Mouse (Mus musculus) kidney, embryonic 14.5 days (tissue): ENCODE measurements around the gene Nvl. TPM values are rescaled to one million over a fixed set of nuclear protein-coding genes. Genes with fewer than 3 reads are reported as not detected.

Experiments used
- ATAC-seq: fragments of 200-750 bp; cut with Nextera tagmentation; 2 replicates; pipeline ENCODE4 v1.8.0; 2017; ENCODE audit warnings: moderate number of reproducible peaks, mild to moderate bottlenecking, moderate TSS enrichment, moderate library complexity; ENCODE audit not compliant: low FRiP score, low TSS enrichment
- H3K27ac ChIP-seq: fragments of 300-500 bp; sonication (generic); 2 replicates; pipeline ENCODE4 v1.5.1; 2014; ENCODE audit warnings: low read depth, mild to moderate bottlenecking, low read length, moderate library complexity, mixed read lengths
- H3K27me3 ChIP-seq: fragments of 300-500 bp; sonication (generic); 2 replicates; pipeline ENCODE4 v1.6.1; 2014; ENCODE audit warnings: mild to moderate bottlenecking, low read length; ENCODE audit not compliant: control insufficient read depth, insufficient read depth
- H3K36me3 ChIP-seq: fragments of 300-500 bp; sonication (generic); 2 replicates; pipeline ENCODE4 v1.6.1; 2014; ENCODE audit warnings: low read length, mixed read lengths; ENCODE audit not compliant: control insufficient read depth, insufficient read depth
- H3K4me1 ChIP-seq: fragments of 300-500 bp; sonication (generic); 2 replicates; pipeline ENCODE4 v1.6.1; 2014; ENCODE audit warnings: low read length, mixed read lengths; ENCODE audit not compliant: control insufficient read depth, insufficient read depth
- H3K4me2 ChIP-seq: fragments of 300-500 bp; sonication (generic); replicated peaks from 2 replicates; pipeline ENCODE4 v1.6.1; 2014; ENCODE audit warnings: low read depth, mild to moderate bottlenecking, low read length
- H3K4me3 ChIP-seq: fragments of 300-500 bp; sonication (generic); 2 replicates; pipeline ENCODE4 v1.5.1; 2014; ENCODE audit warnings: mild to moderate bottlenecking, low read length
- H3K9ac ChIP-seq: fragments of 300-500 bp; sonication (generic); 2 replicates; pipeline ENCODE4 v1.6.1; 2014; ENCODE audit warnings: low read depth, mild to moderate bottlenecking, low read length, moderate library complexity
- H3K9me3 ChIP-seq: fragments of 300-500 bp; sonication (generic); 2 replicates; pipeline ENCODE4 v1.6.1; 2016; ENCODE audit warnings: low read length; ENCODE audit not compliant: control insufficient read depth
- WGBS: fragments of 180-500 bp; shearing (Covaris S2); extraction: QIAGEN DNeasy Blood & Tissue Kit; methylation state at CpG from one replicate; pipeline ENCODE4 v1.1.7; 2014; 5-methylcytosine and 5-hydroxymethylcytosine counted together
- polyA plus RNA-seq: library from polyadenylated mRNA; unstranded; fragments of >200 nt; fragmentation: Nextera tagmentation; extraction: Ambion mirVana; gene quantifications from 2 replicates; pipeline ENCODE4 v1.2.1, GENCODE M21; 2014

Nvl gene
- polyA plus RNA-seq, 1 experiment from 2014 or later, result 41.1 TPM

DNA sequence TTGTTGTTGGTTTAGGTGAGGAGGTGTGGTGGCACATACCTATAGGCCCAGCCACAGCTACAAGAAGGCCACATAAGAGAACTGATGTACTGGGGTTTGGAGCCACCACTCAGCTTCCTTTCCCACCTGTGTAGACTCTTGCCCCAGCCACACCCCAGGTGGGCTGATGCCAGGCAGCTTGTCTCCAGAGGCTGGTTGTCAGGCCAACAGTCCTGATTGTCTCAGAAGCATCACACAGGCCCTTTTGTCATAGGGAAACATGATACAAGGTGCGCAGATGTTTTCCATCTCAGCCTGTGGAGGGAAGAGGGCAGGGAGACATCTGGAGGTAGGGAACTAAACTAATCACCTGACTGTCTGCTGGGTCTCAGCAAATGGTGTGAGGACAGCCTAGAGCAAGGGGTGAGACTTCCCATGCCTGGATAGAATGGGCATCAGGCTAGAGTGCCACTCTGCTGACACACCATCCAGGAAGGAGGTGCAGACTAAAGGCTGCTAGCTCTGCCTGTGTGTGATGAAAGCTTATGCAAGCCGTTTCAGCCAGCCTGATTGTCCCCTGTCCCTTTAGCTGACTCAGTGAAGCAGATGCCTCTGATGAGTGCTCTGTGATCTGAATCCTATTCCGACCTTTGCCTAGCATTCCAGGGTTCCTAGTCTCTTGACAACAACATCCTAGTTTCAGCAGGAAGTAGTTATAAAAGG, 82.1 kb downstream of the Nvl start:
- no peak for ATAC-seq
- Histone ChIP-seq H3K4me2 (no peak overlapping the region), H3K27ac (no peak overlapping the region), H3K9me3 (no peaks in the 10 kb centered on the region), H3K9ac (no peak overlapping the region), H3K36me3 (no peaks in the 10 kb centered on the region), H3K4me1 (no peaks in the 10 kb centered on the region), H3K27me3 (no peaks in the 10 kb centered on the region), H3K4me3 (no peak overlapping the region)
- WGBS, result 60% methylated on average over 3 of the region's 3 CpGs

DNA sequence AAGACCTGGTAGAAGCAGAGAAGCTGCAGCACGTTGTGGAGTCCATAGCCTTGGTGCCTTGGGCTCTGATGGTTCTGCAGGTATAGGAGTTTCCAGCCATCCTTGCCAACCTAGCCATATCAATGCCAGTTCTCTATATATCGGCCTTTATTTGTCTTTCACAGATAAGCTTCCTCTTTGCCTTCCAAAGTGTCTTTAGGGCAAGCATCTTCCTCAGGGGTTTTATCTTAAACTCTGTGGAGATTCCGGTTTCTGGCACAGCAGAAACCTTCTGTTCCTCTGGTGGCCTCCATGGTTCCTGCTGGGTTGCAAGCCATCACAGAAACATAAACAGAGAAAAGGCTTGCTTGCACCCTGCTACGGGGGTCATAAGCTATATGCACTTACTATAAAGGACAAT, 91.1 kb downstream of the Nvl start:
- H3K4me2 ChIP-seq, result no peak overlapping the region
- H3K4me1 ChIP-seq, result no peaks in the 10 kb centered on the region
- no peak for ATAC-seq
- H3K9ac ChIP-seq, result no peak overlapping the region
- no peak overlapping the region for H3K27ac ChIP-seq
- no peaks in the 10 kb centered on the region for H3K9me3 ChIP-seq
- no peak overlapping the region for H3K4me3 ChIP-seq
- WGBS, result 85% methylated on average over 4 of the region's 4 CpGs
- no peaks in the 10 kb centered on the region for H3K36me3 ChIP-seq
- no peaks in the 10 kb centered on the region for H3K27me3 ChIP-seq

DNA sequence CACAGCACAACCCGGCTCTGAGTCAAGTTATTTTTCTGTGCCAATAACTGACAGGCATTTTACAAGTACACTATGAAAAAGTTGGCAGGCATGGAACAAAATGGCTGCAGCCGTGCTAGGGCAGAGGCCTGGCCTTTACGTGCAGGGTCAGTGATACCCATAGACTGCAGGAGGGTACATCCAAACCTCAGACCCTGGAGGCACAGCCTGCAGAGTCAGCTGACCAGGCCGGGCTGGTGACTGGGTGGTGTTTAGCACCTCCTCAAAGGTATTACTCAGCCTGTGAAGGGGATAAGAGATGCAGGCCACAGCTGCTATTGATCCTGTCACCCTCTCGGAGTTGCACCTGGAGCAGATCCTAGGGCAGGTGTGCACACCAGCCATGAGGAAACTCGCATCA, 93.1 kb downstream of the Nvl start, which contains the start of gene 9130409I23Rik:
TSS of gene 9130409I23Rik (plus strand) at position 301 of the 400 bp plus-strand sequence.
- 83% methylated on average over 6 of the region's 6 CpGs for WGBS

DNA sequence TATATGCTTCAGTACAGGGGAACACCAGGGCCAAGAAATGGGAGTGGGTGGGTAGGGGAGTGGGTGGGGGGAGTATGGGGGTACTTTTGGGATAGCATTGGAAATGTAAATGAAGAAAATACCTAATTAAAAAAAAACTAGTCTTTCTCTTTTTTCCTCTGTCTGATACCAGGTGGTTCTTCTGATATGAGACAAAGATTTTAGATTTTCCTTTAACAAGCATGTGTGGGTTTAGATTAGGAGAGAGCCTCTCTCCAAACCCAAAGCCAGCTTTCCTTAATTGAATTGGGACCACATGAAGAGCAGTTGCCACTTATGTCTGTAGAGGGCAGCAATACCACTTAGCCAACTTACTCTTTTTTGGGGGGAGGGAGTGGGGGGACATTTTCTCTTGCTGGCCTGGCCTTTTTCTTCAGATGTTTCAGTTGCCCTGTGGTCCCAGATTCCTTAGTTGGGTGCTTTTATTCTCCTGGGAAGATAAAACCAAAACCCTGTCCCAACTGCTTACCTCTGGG, 94.6 kb downstream of the Nvl start:
- Histone ChIP-seq H3K4me2 (no peak overlapping the region), H3K36me3 (no peaks in the 10 kb centered on the region), H3K27ac (no peak overlapping the region), H3K4me1 (no peaks in the 10 kb centered on the region), H3K9ac (no peak overlapping the region), H3K9me3 (no peaks in the 10 kb centered on the region), H3K27me3 (no peaks in the 10 kb centered on the region), H3K4me3 (no peak overlapping the region)
- ATAC-seq, result no peak

More for the DNA sequence above, 93.1 kb downstream of the Nvl start, which contains the start of gene 9130409I23Rik:
- Histone ChIP-seq H3K9ac (no peak within 1 kb of the TSS), H3K9me3 (no peaks in the 10 kb centered on the region), H3K27ac (no peak within 1 kb of the TSS), H3K4me2 (no peak within 1 kb of the TSS), H3K36me3 (no peaks in the 10 kb centered on the region), H3K4me1 (no peaks in the 10 kb centered on the region), H3K4me3 (no peak within 1 kb of the TSS), H3K27me3 (no peaks in the 10 kb centered on the region)
- ATAC-seq, result no peak

DNA sequence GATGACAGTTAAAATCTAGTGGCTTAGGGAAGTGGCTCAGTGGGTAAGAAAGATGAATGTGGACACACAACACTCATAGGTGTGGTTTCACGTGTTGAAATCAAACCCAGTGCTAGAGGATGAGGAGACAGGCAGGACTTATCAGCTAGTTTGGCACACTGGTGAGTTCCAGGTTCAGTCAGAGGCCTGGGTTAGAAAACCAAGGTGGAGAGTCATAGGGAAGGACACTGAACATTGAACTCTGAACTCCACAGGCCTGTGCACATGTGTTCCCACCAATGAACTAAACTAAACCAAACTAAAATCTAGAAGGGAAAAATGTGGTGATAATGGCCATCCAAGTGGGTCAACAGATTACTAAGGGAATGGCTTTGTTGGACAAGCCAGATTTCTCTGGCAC, 96.5 kb downstream of the Nvl start:
- H3K9me3 ChIP-seq, result no peaks in the 10 kb centered on the region
- H3K4me1 ChIP-seq, result no peaks in the 10 kb centered on the region
- WGBS, result 56% methylated on average over 1 of the region's 1 CpGs
- H3K27me3 ChIP-seq, result 0 out of 2 replicates have a peak, but pooled peaks cover 3% of the 10 kb centered on the region
- H3K4me3 ChIP-seq, result no peak overlapping the region
- H3K9ac ChIP-seq, result no peak overlapping the region
- H3K27ac ChIP-seq, result no peak overlapping the region
- H3K4me2 ChIP-seq, result no peak overlapping the region
- H3K36me3 ChIP-seq, result no peaks in the 10 kb centered on the region
- no peak for ATAC-seq

DNA sequence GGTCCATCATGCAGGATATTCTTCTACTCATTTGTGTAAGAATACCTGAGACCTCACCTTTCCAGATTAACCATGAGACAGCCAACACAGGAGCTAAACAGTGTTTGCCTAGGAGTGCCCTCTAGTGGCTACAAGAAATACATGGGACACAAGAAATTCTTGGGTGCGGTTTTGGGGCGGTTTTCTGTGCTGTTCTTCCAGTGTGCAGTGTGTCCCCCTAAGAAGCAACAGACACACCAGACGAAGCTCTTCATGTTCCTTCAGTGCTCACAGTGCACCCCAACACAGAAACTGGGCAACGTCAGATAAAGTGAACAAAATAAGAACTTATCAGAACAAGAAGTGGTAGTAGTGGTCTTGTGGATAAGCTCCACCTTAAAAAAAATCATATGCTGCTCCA, 104.4 kb downstream of the Nvl start:
- Histone ChIP-seq H3K4me3 (no peak overlapping the region), H3K4me2 (no peak overlapping the region), H3K9me3 (no peaks in the 10 kb centered on the region), H3K27ac (no peak overlapping the region), H3K4me1 (no peaks in the 10 kb centered on the region), H3K9ac (no peak overlapping the region), H3K27me3 (0 out of 2 replicates have a peak, but pooled peaks cover 3% of the 10 kb centered on the region), H3K36me3 (no peaks in the 10 kb centered on the region)
- ATAC-seq, result no peak
- 8% methylated on average over 4 of the region's 4 CpGs for WGBS

DNA sequence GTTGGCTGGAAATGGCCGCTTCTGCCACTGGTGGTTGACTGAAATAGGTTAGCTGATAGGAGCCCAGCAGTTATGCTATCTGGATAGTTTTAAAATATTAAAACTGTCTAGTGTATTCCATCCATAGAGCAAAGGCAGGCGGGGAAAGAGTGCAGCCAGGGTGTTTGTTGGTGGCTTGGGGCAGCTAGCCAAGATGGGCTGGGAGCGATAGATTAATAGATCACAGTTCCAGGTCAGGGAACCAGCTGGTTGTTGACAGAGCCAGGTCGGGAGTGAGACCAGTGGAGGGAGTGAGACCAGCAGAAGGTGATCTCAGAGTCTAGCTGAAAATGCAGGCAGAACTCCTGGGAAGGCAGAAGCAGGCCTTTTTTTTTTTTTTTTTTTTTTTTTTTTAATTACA, 106.4 kb downstream of the Nvl start:
- Histone ChIP-seq H3K4me3 (no peak overlapping the region), H3K36me3 (no peaks in the 10 kb centered on the region), H3K9me3 (no peaks in the 10 kb centered on the region), H3K4me2 (no peak overlapping the region), H3K27me3 (no peaks in the 10 kb centered on the region), H3K27ac (no peak overlapping the region), H3K4me1 (no peaks in the 10 kb centered on the region), H3K9ac (no peak overlapping the region)
- no peak for ATAC-seq
- WGBS, result 53% methylated on average over 4 of the region's 4 CpGs

Other genes with a start within 250 kb of the Nvl start
- gene Pycr2, start 239.9 kb downstream of the Nvl start, polyA plus RNA-seq, result 93.9 and 103 TPM in 2 replicates
- 0.51 and 0.54 TPM in 2 replicates for gene Lefty1, start 209.2 kb downstream of the Nvl start, polyA plus RNA-seq
- 4.0 and 7.5 TPM in 2 replicates for gene Tmem63a, start 201.9 kb downstream of the Nvl start, polyA plus RNA-seq
- 2.8 and 3.8 TPM in 2 replicates for gene Ephx1, start 123.3 kb downstream of the Nvl start, polyA plus RNA-seq
- not detected in 2 replicates for gene 9130409I23Rik, start 93.0 kb downstream of the Nvl start, polyA plus RNA-seq
- 127 and 163 TPM in 2 replicates for gene Cnih4, start 489 bp upstream of the Nvl start, polyA plus RNA-seq
- gene Wdr26, start 67.8 kb upstream of the Nvl start, polyA plus RNA-seq, result 54.5 and 55.9 TPM in 2 replicates
- 0.13 TPM in 1 of 2 replicates, not detected in the other for gene Cnih3, start 208.4 kb upstream of the Nvl start, polyA plus RNA-seq